Mouse (Mus musculus) cerebellum, adult 9-10 months (tissue): ENCODE measurements at regions not wholly inside any gene's neighbourhood (a gene's known extent, or its start where the extent isn't known, plus 50 kb on each side); places are given as distances from the start of the nearest gene placed in this dataset.
"Not testable (repeated sequence)": the region's sequence is repeated elsewhere in the genome, so short reads cannot be mapped to it uniquely, and the experiment has no call there.

Experiments
- DNase-seq: peaks from one replicate; pipeline ENCODE4 v3.0.0; 2022

- no peak for DNase-seq
Measured at GRCm38 (mm10) chr6:62573611-62574010, 682.1 kb upstream of the Grid2 start.

GRCm38 (mm10) chr6:62576200-62576599 lies 679.5 kb upstream of the Grid2 start:
- peak; percentile 31 for DNase-seq

- no peak for DNase-seq
Measured at GRCm38 (mm10) chr6:62620543-62620942, 635.1 kb upstream of the Grid2 start.

GRCm38 (mm10) chr6:62668123-62668522 lies 587.6 kb upstream of the Grid2 start:
- DNase-seq: not testable (repeated sequence)

GRCm38 (mm10) chr6:62718389-62718788 lies 537.3 kb upstream of the Grid2 start:
- no peak for DNase-seq

GRCm38 (mm10) chr6:62719541-62720155 lies 536.0 kb upstream of the Grid2 start:
- DNase-seq: no peak
